In genomic region chr4:82497671-82498631, GRCm38 (mm10) we compare ENCODE assay signal across 8 mouse cellular contexts.
DNase-seq lines count a peak whose midpoint lies in the region; ATAC-seq lines count a peak whose summit lies in the region.

No protein-coding gene starts in this region.

- no peaks in the 10 kb centered on the region for H3K9me3 ChIP-seq in kidney, embryonic 14.5 days (ENCODE audit: control insufficient read depth, low read length)

- intact Hi-C loops in heart, postnatal 14 days (cut with DNase I), result loop anchor here (2.0 kb wide), 1 partner anchor 51 kb away; no protein-coding TSS in a partner anchor

- peaks cover 12% of the 10 kb centered on the region for H3K36me3 ChIP-seq in kidney, embryonic 14.5 days (ENCODE audit: control insufficient read depth, insufficient read depth, low read length)

- 91% methylated on average over 26 of the region's 26 CpGs for WGBS in kidney, embryonic 14.5 days

- peaks cover 8% of the 10 kb centered on the region; the same call in 1 of the 2 replicates for H3K4me1 ChIP-seq in kidney, embryonic 14.5 days (ENCODE audit: control insufficient read depth, insufficient read depth, low read length)

- H3K27me3 ChIP-seq in kidney, embryonic 14.5 days (ENCODE audit: control insufficient read depth, insufficient read depth, low read length), result peaks cover 11% of the 10 kb centered on the region

- ATAC-seq in megakaryocyte-erythroid progenitor cell, adult 5-6 weeks (replicated peaks; ENCODE audit: low FRiP score, low TSS enrichment, poor library complexity, severe bottlenecking), result no peak
- no peak for ATAC-seq in kidney, embryonic 14.5 days (ENCODE audit: low FRiP score, low TSS enrichment)

- H3K4me3 ChIP-seq in kidney, embryonic 14.5 days (ENCODE audit: low read length), result no peak overlapping the region

- peak; percentile 53 for DNase-seq in kidney, adult 9 months
- DNase-seq in kidney, postnatal 10 days, result no peak
- peak; percentile 34 for DNase-seq in R1 (ENCODE audit: low read depth, low spot score)
- peak; percentile 81 for DNase-seq in cerebellum, adult 8-10 months
- peak; percentile 37 for DNase-seq in heart, postnatal 14 days
- DNase-seq in spleen, adult 12 weeks (ENCODE audit: low spot score), result no peak

- H3K27ac ChIP-seq in kidney, embryonic 14.5 days (ENCODE audit: low read depth, low read length), result no peak overlapping the region

- no peak overlapping the region for H3K9ac ChIP-seq in kidney, embryonic 14.5 days (ENCODE audit: low read depth, low read length)

- H3K4me2 ChIP-seq in kidney, embryonic 14.5 days (replicated peaks; ENCODE audit: low read depth, low read length), result no peak overlapping the region

Comparison
In these comparisons a context has a peak if more than half of its experiments do, and no peak if none do; other contexts are left out.
1. DNase-seq: peak in kidney, adult 9 months (single experiment), R1 (single experiment), cerebellum, adult 8-10 months (single experiment) and heart, postnatal 14 days (2 of 2); none in kidney, postnatal 10 days (single experiment) and spleen, adult 12 weeks (single experiment).